Mouse (Mus musculus): ENCODE results near the gene Zfp970. TPM values are rescaled to one million over a fixed set of nuclear protein-coding genes. Genes with fewer than 3 reads are reported as not detected.
"Not testable (repeated sequence)": the region's sequence is repeated elsewhere in the genome, so short reads cannot be mapped to it uniquely, and the experiment has no call there.

The Zfp970 gene
- polyA plus RNA-seq (2016; fragmentation: Nextera tagmentation; extraction: Ambion mirVana): 3.8 and 5.1 TPM in 2 replicates

- under 1% methylated on average over 8 of the region's 9 CpGs for WGBS (ENCODE audit: insufficient replicate concordance)
- H3K4me3 ChIP-seq: peak within 1 kb of the TSS; percentile 53
- H3K36me3 ChIP-seq; H3K9me3 ChIP-seq (replicated peaks); H3K27me3 ChIP-seq (replicated peaks); ATAC-seq; H3K27ac ChIP-seq; H3K4me1 ChIP-seq: not testable (repeated sequence)
- H3K4me2 ChIP-seq: peak within 1 kb of the TSS; percentile 54
- H3K9ac ChIP-seq: 0 out of 2 replicates have a peak within 1 kb of the TSS, but pooled peaks have one; percentile 35
Measured at GRCm38 (mm10) chr2:177464676-177465075, at the start of gene Zfp970. TSS of gene Zfp970 (plus strand) at chr2:177464733.

GRCm38 (mm10) chr2:177468222-177468621, 3.7 kb downstream of the Zfp970 start:
- not testable (repeated sequence) for H3K27me3 ChIP-seq (replicated peaks); ATAC-seq; H3K4me1 ChIP-seq; H3K9ac ChIP-seq; H3K4me2 ChIP-seq; H3K27ac ChIP-seq; H3K9me3 ChIP-seq (replicated peaks); H3K4me3 ChIP-seq; H3K36me3 ChIP-seq

- not testable (repeated sequence) for H3K36me3 ChIP-seq; H3K9ac ChIP-seq; H3K27ac ChIP-seq; H3K4me3 ChIP-seq; H3K9me3 ChIP-seq (replicated peaks); H3K4me2 ChIP-seq; ATAC-seq; H3K4me1 ChIP-seq; H3K27me3 ChIP-seq (replicated peaks)
- WGBS (ENCODE audit: insufficient replicate concordance): 79% methylated on average over 6 of the region's 10 CpGs
Measured at GRCm38 (mm10) chr2:177472261-177472660, 7.7 kb downstream of the Zfp970 start.

- WGBS (ENCODE audit: insufficient replicate concordance): 79% methylated on average over 1 of the region's 1 CpGs
- not testable (repeated sequence) for H3K9me3 ChIP-seq (replicated peaks); H3K4me3 ChIP-seq; H3K9ac ChIP-seq; H3K4me2 ChIP-seq; H3K36me3 ChIP-seq; H3K27ac ChIP-seq; H3K27me3 ChIP-seq (replicated peaks); H3K4me1 ChIP-seq; ATAC-seq
Measured at GRCm38 (mm10) chr2:177481971-177482370, 17.4 kb downstream of the Zfp970 start.

- ATAC-seq; H3K27ac ChIP-seq; H3K36me3 ChIP-seq; H3K4me3 ChIP-seq; H3K4me2 ChIP-seq; H3K4me1 ChIP-seq; H3K27me3 ChIP-seq (replicated peaks); H3K9ac ChIP-seq; H3K9me3 ChIP-seq (replicated peaks): not testable (repeated sequence)
- 69% methylated on average over 11 of the region's 11 CpGs for whole genome bisulfite sequencing (ENCODE audit: insufficient replicate concordance)
Measured at GRCm38 (mm10) chr2:177483238-177483948, 18.9 kb downstream of the Zfp970 start.

- WGBS (ENCODE audit: insufficient replicate concordance): 3% methylated on average over 7 of the region's 7 CpGs
- H3K36me3 ChIP-seq; H3K27me3 ChIP-seq (replicated peaks); H3K4me1 ChIP-seq; H3K9me3 ChIP-seq (replicated peaks); H3K27ac ChIP-seq; H3K9ac ChIP-seq; ATAC-seq: not testable (repeated sequence)
- Histone ChIP-seq H3K4me3 (peak within 1 kb of the TSS; percentile 52), H3K4me2 (peak within 1 kb of the TSS; percentile 59)
Measured at GRCm38 (mm10) chr2:177498067-177498466, 33.5 kb downstream of the Zfp970 start, which contains the start of gene Gm14403. TSS of gene Gm14403 (plus strand) at chr2:177498215.

GRCm38 (mm10) chr2:177499182-177499581, 34.6 kb downstream of the Zfp970 start:
- H3K36me3 ChIP-seq; H3K4me3 ChIP-seq; H3K9me3 ChIP-seq (replicated peaks); H3K27me3 ChIP-seq (replicated peaks); H3K9ac ChIP-seq; H3K4me1 ChIP-seq; ATAC-seq; H3K27ac ChIP-seq; H3K4me2 ChIP-seq: not testable (repeated sequence)
- 30% methylated on average over 1 of the region's 1 CpGs for WGBS (ENCODE audit: insufficient replicate concordance)

- not testable (repeated sequence) for H3K4me2 ChIP-seq; H3K9me3 ChIP-seq (replicated peaks); H3K9ac ChIP-seq; H3K27ac ChIP-seq; ATAC-seq; H3K4me3 ChIP-seq; H3K4me1 ChIP-seq; H3K36me3 ChIP-seq; H3K27me3 ChIP-seq (replicated peaks)
- WGBS (ENCODE audit: insufficient replicate concordance): 78% methylated on average over 1 of the region's 1 CpGs
Measured at GRCm38 (mm10) chr2:177505211-177505719, 40.7 kb downstream of the Zfp970 start.

GRCm38 (mm10) chr2:177511381-177511780, 46.8 kb downstream of the Zfp970 start:
- not testable (repeated sequence) for H3K36me3 ChIP-seq; ATAC-seq; H3K4me1 ChIP-seq; H3K27ac ChIP-seq; H3K4me2 ChIP-seq; H3K9me3 ChIP-seq (replicated peaks); H3K4me3 ChIP-seq; H3K9ac ChIP-seq; H3K27me3 ChIP-seq (replicated peaks)
- 44% methylated on average over 4 of the region's 4 CpGs for whole genome bisulfite sequencing (ENCODE audit: insufficient replicate concordance)

GRCm38 (mm10) chr2:177511972-177512371, 47.4 kb downstream of the Zfp970 start:
- not testable (repeated sequence) for H3K27ac ChIP-seq; H3K27me3 ChIP-seq (replicated peaks); H3K9ac ChIP-seq; H3K4me1 ChIP-seq; H3K4me3 ChIP-seq; H3K36me3 ChIP-seq; H3K4me2 ChIP-seq; H3K9me3 ChIP-seq (replicated peaks); ATAC-seq
- 66% methylated on average over 3 of the region's 3 CpGs for WGBS (ENCODE audit: insufficient replicate concordance)

- H3K9me3 ChIP-seq (replicated peaks); H3K36me3 ChIP-seq; H3K27me3 ChIP-seq (replicated peaks); ATAC-seq; H3K27ac ChIP-seq; H3K4me3 ChIP-seq; H3K4me1 ChIP-seq; H3K9ac ChIP-seq; H3K4me2 ChIP-seq: not testable (repeated sequence)
- WGBS (ENCODE audit: insufficient replicate concordance): 66% methylated on average over 4 of the region's 4 CpGs
Measured at GRCm38 (mm10) chr2:177513991-177514479, 49.5 kb downstream of the Zfp970 start.

GRCm38 (mm10) chr2:177517746-177518145, 53.2 kb downstream of the Zfp970 start:
- not testable (repeated sequence) for H3K27ac ChIP-seq; H3K27me3 ChIP-seq (replicated peaks); H3K4me2 ChIP-seq; ATAC-seq; H3K4me1 ChIP-seq; H3K4me3 ChIP-seq; H3K9ac ChIP-seq; H3K36me3 ChIP-seq; H3K9me3 ChIP-seq (replicated peaks)
- WGBS (ENCODE audit: insufficient replicate concordance): 72% methylated on average over 9 of the region's 9 CpGs

- not testable (repeated sequence) for H3K4me1 ChIP-seq; H3K27ac ChIP-seq; H3K27me3 ChIP-seq (replicated peaks); H3K4me2 ChIP-seq; H3K4me3 ChIP-seq; ATAC-seq; H3K9ac ChIP-seq; H3K36me3 ChIP-seq
- peaks cover 14% of the 10 kb centered on the region for H3K9me3 ChIP-seq (replicated peaks)
- 70% methylated on average over 7 of the region's 7 CpGs for WGBS (ENCODE audit: insufficient replicate concordance)
Measured at GRCm38 (mm10) chr2:177518354-177518753, 53.8 kb downstream of the Zfp970 start.

Data from liver, embryonic 12.5 days (tissue).